Mouse (Mus musculus) heart, embryonic 10.5 days (tissue): ENCODE data around the gene Fmnl2. TPM values are rescaled to one million over a fixed set of nuclear protein-coding genes. Genes with fewer than 3 reads are reported as not detected.

Source experiments
- DNase-seq: peaks from one replicate; pipeline ENCODE4 v3.0.0-alpha.2; 2017; ENCODE audit warnings: low spot score
- H3K27ac ChIP-seq: fragments of 300-500 bp; sonication (generic); 2 replicates; pipeline ENCODE4 v1.5.1; 2016; ENCODE audit warnings: mild to moderate bottlenecking
- H3K27me3 ChIP-seq: fragments of 300-500 bp; sonication (generic); 2 replicates; pipeline ENCODE4 v1.6.1; 2016; ENCODE audit warnings: mild to moderate bottlenecking; ENCODE audit not compliant: poor library complexity, insufficient read depth, severe bottlenecking
- H3K36me3 ChIP-seq: fragments of 300-500 bp; sonication (generic); 2 replicates; pipeline ENCODE4 v1.6.1; 2016; ENCODE audit warnings: mild to moderate bottlenecking, moderate library complexity
- H3K4me1 ChIP-seq: fragments of 300-500 bp; sonication (generic); 2 replicates; pipeline ENCODE4 v1.6.1; 2016; ENCODE audit warnings: mild to moderate bottlenecking
- H3K4me3 ChIP-seq: fragments of 300-500 bp; sonication (generic); 2 replicates; pipeline ENCODE4 v1.5.1; 2016; ENCODE audit warnings: mild to moderate bottlenecking, moderate library complexity
- H3K9me3 ChIP-seq: fragments of 300-500 bp; sonication (generic); 2 replicates; pipeline ENCODE4 v1.6.1; 2016; ENCODE audit warnings: mild to moderate bottlenecking, moderate library complexity
- WGBS: fragments of 180-500 bp; shearing (Covaris S2); methylation state at CpG from one replicate; pipeline ENCODE4 v1.1.7; 2016; 5-methylcytosine and 5-hydroxymethylcytosine counted together
- polyA plus RNA-seq: library from polyadenylated mRNA; unstranded; fragments of >200 nt; fragmentation: Nextera tagmentation; extraction: Ambion mirVana; gene quantifications from 2 replicates; pipeline ENCODE4 v1.2.1, GENCODE M21; 2016

Gene Fmnl2
- polyA plus RNA-seq, 1 experiment from 2014 or later = 2.5 TPM

DNA sequence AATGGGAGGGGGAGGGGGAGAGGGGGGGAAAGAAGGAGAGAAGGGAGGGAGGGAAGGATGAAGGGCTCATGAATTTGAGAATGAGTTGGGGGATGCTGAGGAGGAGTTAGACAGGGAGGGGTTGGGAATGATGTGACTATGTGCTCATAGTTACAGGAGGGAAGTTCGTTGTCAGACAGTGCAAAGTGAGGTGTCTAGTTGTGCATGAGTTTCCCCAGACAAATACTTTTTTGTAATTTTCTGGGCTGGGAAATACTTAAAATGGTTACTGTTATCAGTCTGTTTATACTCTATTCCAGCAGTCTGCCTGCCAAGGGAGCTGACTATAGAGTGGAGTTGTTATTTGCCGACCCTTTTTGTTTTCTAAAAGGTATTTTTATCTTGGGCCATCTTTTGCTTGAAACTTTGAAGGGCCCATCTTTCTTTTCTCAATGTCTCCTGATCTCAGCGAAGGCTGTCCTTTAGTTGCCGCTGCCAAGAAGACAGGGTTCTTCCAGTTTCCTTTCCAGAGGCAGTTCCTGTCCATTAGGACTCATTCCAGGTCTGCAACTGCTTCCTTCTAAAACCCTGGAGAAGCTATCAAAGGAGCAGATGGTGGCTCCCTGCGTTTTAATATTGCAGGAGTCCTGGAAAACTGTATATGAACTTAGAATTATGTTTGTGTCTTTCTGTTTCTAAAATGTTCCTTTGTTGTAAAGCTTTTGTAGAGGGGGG is 168.6 kb downstream of the Fmnl2 start:
- Histone ChIP-seq H3K4me3 (no peak overlapping the region), H3K9me3 (no peaks in the 10 kb centered on the region), H3K27ac (no peak overlapping the region), H3K27me3 (no peaks in the 10 kb centered on the region), H3K36me3 (no peaks in the 10 kb centered on the region), H3K4me1 (peaks cover 3% of the 10 kb centered on the region; the same call in 1 of the 2 replicates)
- WGBS = 64% methylated on average over 5 of the region's 5 CpGs
- no peak for DNase-seq

- 58% methylated on average over 1 of the region's 1 CpGs for WGBS
- Histone ChIP-seq H3K27ac (no peak overlapping the region), H3K36me3 (no peaks in the 10 kb centered on the region), H3K27me3 (no peaks in the 10 kb centered on the region), H3K4me3 (no peak overlapping the region), H3K4me1 (peaks cover 3% of the 10 kb centered on the region; the same call in 1 of the 2 replicates), H3K9me3 (no peaks in the 10 kb centered on the region)
- no peak for DNase-seq
Measured at GRCm38 (mm10) chr2:53028868-53029267, 171.2 kb downstream of the Fmnl2 start.

- Histone ChIP-seq H3K27ac (no peak overlapping the region), H3K36me3 (no peaks in the 10 kb centered on the region), H3K27me3 (no peaks in the 10 kb centered on the region), H3K9me3 (no peaks in the 10 kb centered on the region), H3K4me3 (no peak overlapping the region), H3K4me1 (peaks cover 3% of the 10 kb centered on the region; the same call in 1 of the 2 replicates)
- DNase-seq = peak; percentile 42
- 64% methylated on average over 7 of the region's 7 CpGs for WGBS
Measured at GRCm38 (mm10) chr2:53029716-53030431, 172.2 kb downstream of the Fmnl2 start.

DNA sequence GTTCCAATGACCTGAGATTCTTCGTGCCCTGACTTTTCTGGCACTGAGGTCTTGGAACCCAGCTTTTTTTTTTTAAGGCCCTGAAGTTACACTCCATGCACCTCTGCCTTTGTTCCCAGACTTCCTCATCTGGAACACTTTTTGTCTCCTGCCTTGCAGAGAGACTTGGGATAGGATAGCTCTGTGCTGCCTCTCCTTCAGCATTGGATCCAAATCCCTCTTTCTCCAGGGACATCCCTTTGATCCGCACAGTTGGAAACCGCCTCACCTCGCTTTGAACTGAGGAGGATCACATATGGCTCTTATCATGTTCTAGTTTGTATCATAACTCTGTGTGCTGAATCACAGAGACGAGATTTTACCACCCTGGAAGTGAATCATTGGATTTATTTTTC is 172.8 kb downstream of the Fmnl2 start:
- no peak overlapping the region for H3K27ac ChIP-seq
- 75% methylated on average over 5 of the region's 5 CpGs for WGBS
- DNase-seq = peak; percentile 41
- no peaks in the 10 kb centered on the region for H3K27me3 ChIP-seq
- no peaks in the 10 kb centered on the region for H3K36me3 ChIP-seq
- no peak overlapping the region for H3K4me3 ChIP-seq
- H3K4me1 ChIP-seq = peaks cover 3% of the 10 kb centered on the region; the same call in 1 of the 2 replicates
- no peaks in the 10 kb centered on the region for H3K9me3 ChIP-seq

GRCm38 (mm10) chr2:53038253-53038652 is 180.6 kb downstream of the Fmnl2 start:
- WGBS = 68% methylated on average over 2 of the region's 2 CpGs
- no peak for DNase-seq
- no peaks in the 10 kb centered on the region for H3K9me3 ChIP-seq
- H3K27ac ChIP-seq = no peak overlapping the region
- no peak overlapping the region for H3K4me3 ChIP-seq
- H3K36me3 ChIP-seq = no peaks in the 10 kb centered on the region
- no peaks in the 10 kb centered on the region for H3K27me3 ChIP-seq
- H3K4me1 ChIP-seq = peaks cover 3% of the 10 kb centered on the region; the same call in 1 of the 2 replicates

- H3K4me1 ChIP-seq = peaks cover 3% of the 10 kb centered on the region; the same call in 1 of the 2 replicates
- WGBS = 66% methylated on average over 9 of the region's 9 CpGs
- no peak overlapping the region for H3K27ac ChIP-seq
- H3K9me3 ChIP-seq = no peaks in the 10 kb centered on the region
- no peak for DNase-seq
- H3K27me3 ChIP-seq = no peaks in the 10 kb centered on the region
- H3K4me3 ChIP-seq = no peak overlapping the region
- H3K36me3 ChIP-seq = no peaks in the 10 kb centered on the region
Measured at GRCm38 (mm10) chr2:53038737-53039136, 181.1 kb downstream of the Fmnl2 start.

DNA sequence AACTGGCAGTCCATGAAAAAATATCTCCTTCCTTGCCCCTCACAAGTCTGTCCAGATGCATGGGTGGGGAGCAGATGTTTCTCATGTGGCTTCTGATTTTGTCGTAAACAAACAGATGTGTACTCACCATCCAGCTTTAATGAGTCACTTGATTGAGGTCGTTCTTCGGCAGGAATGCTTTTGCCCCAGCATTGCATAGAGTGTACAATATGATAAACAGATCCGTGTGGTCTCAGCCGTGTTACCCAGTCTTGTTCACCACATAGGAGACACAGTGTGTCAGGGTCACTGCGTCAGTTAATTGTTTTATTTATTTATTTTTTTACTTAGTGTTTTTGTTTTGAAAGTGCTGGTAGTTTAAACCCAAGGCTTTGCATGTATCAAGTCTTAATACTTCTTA is 189.4 kb downstream of the Fmnl2 start:
- no peaks in the 10 kb centered on the region for H3K9me3 ChIP-seq
- no peaks in the 10 kb centered on the region for H3K27me3 ChIP-seq
- no peaks in the 10 kb centered on the region for H3K4me1 ChIP-seq
- H3K27ac ChIP-seq = no peak overlapping the region
- no peaks in the 10 kb centered on the region for H3K36me3 ChIP-seq
- WGBS = 84% methylated on average over 6 of the region's 6 CpGs
- DNase-seq = no peak
- H3K4me3 ChIP-seq = no peak overlapping the region

DNA sequence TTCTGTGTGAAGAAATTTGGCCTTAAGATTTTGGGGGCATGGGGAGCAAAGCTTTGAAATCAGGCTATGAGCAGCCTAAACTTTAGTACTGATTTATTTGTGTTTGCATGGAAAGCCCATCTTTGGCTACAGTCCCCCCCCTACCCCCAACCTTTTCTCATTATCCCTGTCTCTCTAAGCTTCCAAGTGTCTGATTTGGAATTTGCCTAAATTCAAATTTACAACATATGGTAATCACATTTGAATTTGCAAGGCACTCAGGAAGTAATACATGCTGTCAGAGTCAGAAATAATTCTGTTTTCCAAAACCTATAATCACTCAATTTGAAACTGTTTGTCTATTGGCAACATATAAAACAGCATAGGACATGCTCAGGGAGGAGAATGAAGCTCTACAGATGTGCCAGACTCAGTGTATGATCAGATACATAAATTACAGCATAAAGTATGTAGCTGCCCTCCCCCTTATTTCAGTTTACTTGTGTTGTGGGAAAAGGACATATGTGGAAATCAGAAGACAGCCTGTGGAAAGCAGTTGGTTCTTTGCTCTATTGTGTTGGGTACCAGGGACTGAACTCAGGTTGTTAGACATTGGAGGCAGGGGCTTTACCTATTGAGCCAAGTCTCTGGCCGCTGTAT is 190.2 kb downstream of the Fmnl2 start:
- DNase-seq = no peak
- no peaks in the 10 kb centered on the region for H3K36me3 ChIP-seq
- H3K27me3 ChIP-seq = no peaks in the 10 kb centered on the region
- H3K4me3 ChIP-seq = no peak overlapping the region
- WGBS = 100% methylated on average over 1 of the region's 1 CpGs
- H3K9me3 ChIP-seq = no peaks in the 10 kb centered on the region
- H3K4me1 ChIP-seq = no peaks in the 10 kb centered on the region
- H3K27ac ChIP-seq = no peak overlapping the region

- Histone ChIP-seq H3K36me3 (no peaks in the 10 kb centered on the region), H3K27ac (no peak overlapping the region), H3K9me3 (no peaks in the 10 kb centered on the region), H3K4me3 (no peak overlapping the region), H3K27me3 (no peaks in the 10 kb centered on the region), H3K4me1 (no peaks in the 10 kb centered on the region)
- DNase-seq = no peak
- 93% methylated on average over 6 of the region's 6 CpGs for WGBS
Measured at GRCm38 (mm10) chr2:53050376-53050775, 192.7 kb downstream of the Fmnl2 start.

DNA sequence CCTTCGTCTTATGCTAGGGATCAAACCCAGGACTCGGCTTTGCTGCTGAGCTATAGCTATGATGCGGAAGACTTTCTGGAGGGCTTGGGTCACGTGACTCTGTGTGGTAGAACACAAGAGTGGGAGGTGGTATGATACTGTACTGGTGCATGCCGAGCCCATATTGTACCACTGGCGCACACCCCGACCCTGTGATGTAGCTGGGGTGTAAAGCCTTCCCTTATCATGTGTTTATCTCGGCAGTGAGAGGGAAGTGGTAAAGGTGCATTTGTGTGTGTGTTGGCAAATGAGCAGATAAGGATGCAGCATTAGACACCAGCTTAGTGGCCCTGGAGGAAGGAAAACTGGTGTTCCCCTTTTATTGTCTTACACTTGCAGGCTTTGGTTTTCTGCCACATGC is 193.8 kb downstream of the Fmnl2 start:
- no peaks in the 10 kb centered on the region for H3K27me3 ChIP-seq
- no peaks in the 10 kb centered on the region for H3K36me3 ChIP-seq
- no peak overlapping the region for H3K27ac ChIP-seq
- no peaks in the 10 kb centered on the region for H3K4me1 ChIP-seq
- no peak for DNase-seq
- WGBS = 78% methylated on average over 8 of the region's 8 CpGs
- no peak overlapping the region for H3K4me3 ChIP-seq
- H3K9me3 ChIP-seq = no peaks in the 10 kb centered on the region

- Histone ChIP-seq H3K9me3 (no peaks in the 10 kb centered on the region), H3K4me1 (no peaks in the 10 kb centered on the region), H3K27me3 (no peaks in the 10 kb centered on the region), H3K27ac (no peak overlapping the region), H3K4me3 (no peak overlapping the region), H3K36me3 (no peaks in the 10 kb centered on the region)
- DNase-seq = no peak
- 74% methylated on average over 7 of the region's 7 CpGs for whole genome bisulfite sequencing
Measured at GRCm38 (mm10) chr2:53053714-53054113, 196.1 kb downstream of the Fmnl2 start.

DNA sequence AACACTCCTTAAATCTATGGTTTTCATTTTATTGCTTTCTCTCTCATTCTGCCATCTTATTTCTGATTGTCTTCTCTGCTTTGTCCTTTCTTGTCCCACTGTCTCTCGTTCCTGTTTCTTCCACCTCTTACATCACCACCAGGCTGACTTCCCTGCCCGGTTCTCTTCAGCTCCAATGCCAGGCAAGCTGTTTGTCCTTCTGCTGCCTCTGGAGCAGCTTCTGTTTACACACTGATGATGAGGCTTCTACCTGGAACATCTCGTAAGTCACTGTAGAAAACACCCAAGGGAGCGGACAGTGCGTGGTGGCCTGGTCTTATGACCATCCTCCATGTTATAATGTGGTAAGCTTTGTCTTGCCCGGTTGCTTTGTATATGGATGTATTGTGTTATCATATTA is 198.9 kb downstream of the Fmnl2 start:
- no peak overlapping the region for H3K4me3 ChIP-seq
- H3K27ac ChIP-seq = no peak overlapping the region
- H3K27me3 ChIP-seq = no peaks in the 10 kb centered on the region
- no peaks in the 10 kb centered on the region for H3K36me3 ChIP-seq
- no peak for DNase-seq
- no peaks in the 10 kb centered on the region for H3K9me3 ChIP-seq
- H3K4me1 ChIP-seq = no peaks in the 10 kb centered on the region
- 89% methylated on average over 6 of the region's 6 CpGs for WGBS

DNA sequence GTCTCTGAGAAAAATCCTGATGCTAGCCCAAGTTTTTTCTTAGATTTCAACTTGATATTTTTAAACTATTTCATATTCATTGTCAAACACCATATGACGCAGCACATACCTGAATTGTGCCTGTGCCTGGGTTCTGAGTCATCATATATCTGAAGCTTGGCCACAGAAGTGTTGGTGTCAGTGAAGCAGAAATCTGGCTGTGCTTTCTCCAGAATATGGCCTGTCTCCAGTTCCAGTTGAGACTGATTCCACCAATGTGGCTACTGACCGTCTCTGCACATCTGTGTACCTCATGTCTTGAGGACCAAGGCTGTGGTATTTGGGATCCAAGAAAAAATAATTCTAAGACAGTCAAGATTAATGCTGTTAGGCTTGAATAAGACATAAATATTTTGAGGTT is 199.6 kb downstream of the Fmnl2 start:
- no peaks in the 10 kb centered on the region for H3K27me3 ChIP-seq
- H3K4me3 ChIP-seq = no peak overlapping the region
- H3K4me1 ChIP-seq = no peaks in the 10 kb centered on the region
- 87% methylated on average over 2 of the region's 2 CpGs for WGBS
- no peaks in the 10 kb centered on the region for H3K9me3 ChIP-seq
- H3K36me3 ChIP-seq = no peaks in the 10 kb centered on the region
- no peak overlapping the region for H3K27ac ChIP-seq
- DNase-seq = no peak
